Mouse (Mus musculus) embryonic facial prominence, embryonic 14.5 days (tissue): ENCODE data around the gene Stx1b. TPM values are rescaled to one million over a fixed set of nuclear protein-coding genes. Genes with fewer than 3 reads are reported as not detected.
"Not testable (repeated sequence)": the region's sequence is repeated elsewhere in the genome, so short reads cannot be mapped to it uniquely, and the experiment has no call there.

Experiments used
- ATAC-seq: fragments of 200-750 bp; cut with Nextera tagmentation; 2 replicates; pipeline ENCODE4 v1.8.0; 2017; ENCODE audit warnings: low read depth, moderate number of reproducible peaks, moderate TSS enrichment
- DNase-seq: peaks from one replicate; pipeline ENCODE4 v3.0.0-alpha.2; 2015; ENCODE audit warnings: low spot score
- H3K27ac ChIP-seq: fragments of 300-500 bp; sonication (generic); replicated peaks from 2 replicates; pipeline ENCODE4 v1.5.1; 2014; ENCODE audit warnings: low read depth, mild to moderate bottlenecking, low read length, moderate library complexity
- H3K27me3 ChIP-seq: fragments of 300-500 bp; sonication (generic); replicated peaks from 2 replicates; pipeline ENCODE4 v1.6.1; 2014; ENCODE audit warnings: low read length; ENCODE audit not compliant: control insufficient read depth, insufficient read depth
- H3K36me3 ChIP-seq: fragments of 300-500 bp; sonication (generic); 2 replicates; pipeline ENCODE4 v1.6.1; 2014; ENCODE audit warnings: low read length, mixed read lengths; ENCODE audit not compliant: control insufficient read depth, insufficient read depth
- H3K4me1 ChIP-seq: fragments of 300-500 bp; sonication (generic); 2 replicates; pipeline ENCODE4 v1.6.1; 2014; ENCODE audit warnings: antibody characterized with exemption, low read length; ENCODE audit not compliant: control insufficient read depth, insufficient read depth
- H3K4me2 ChIP-seq: fragments of 300-500 bp; sonication (generic); 2 replicates; pipeline ENCODE4 v1.6.1; 2014; ENCODE audit warnings: low read depth, mild to moderate bottlenecking, low read length, moderate library complexity, mixed read lengths
- H3K4me3 ChIP-seq: fragments of 300-500 bp; sonication (generic); 2 replicates; pipeline ENCODE4 v1.5.1; 2014; ENCODE audit warnings: low read depth, mild to moderate bottlenecking, low read length
- H3K9ac ChIP-seq: fragments of 300-500 bp; sonication (generic); 2 replicates; pipeline ENCODE4 v1.6.1; 2014; ENCODE audit warnings: low read depth, mild to moderate bottlenecking, low read length, moderate library complexity, mixed read lengths
- H3K9me3 ChIP-seq: fragments of 300-500 bp; sonication (generic); 2 replicates; pipeline ENCODE4 v1.6.1; 2016; ENCODE audit warnings: low read length; ENCODE audit not compliant: control insufficient read depth
- WGBS: fragments of 180-500 bp; shearing (Covaris S2); extraction: QIAGEN DNeasy Blood & Tissue Kit; methylation state at CpG from one replicate; pipeline ENCODE4 v1.1.7; 2014; 5-methylcytosine and 5-hydroxymethylcytosine counted together
- polyA plus RNA-seq: library from polyadenylated mRNA; unstranded; fragments of >200 nt; fragmentation: Nextera tagmentation; extraction: Ambion mirVana; gene quantifications from 2 replicates; pipeline ENCODE4 v1.2.1, GENCODE M21; 2014

Gene Stx1b
- polyA plus RNA-seq, 1 experiment from 2014 or later: 3.4 TPM

DNA sequence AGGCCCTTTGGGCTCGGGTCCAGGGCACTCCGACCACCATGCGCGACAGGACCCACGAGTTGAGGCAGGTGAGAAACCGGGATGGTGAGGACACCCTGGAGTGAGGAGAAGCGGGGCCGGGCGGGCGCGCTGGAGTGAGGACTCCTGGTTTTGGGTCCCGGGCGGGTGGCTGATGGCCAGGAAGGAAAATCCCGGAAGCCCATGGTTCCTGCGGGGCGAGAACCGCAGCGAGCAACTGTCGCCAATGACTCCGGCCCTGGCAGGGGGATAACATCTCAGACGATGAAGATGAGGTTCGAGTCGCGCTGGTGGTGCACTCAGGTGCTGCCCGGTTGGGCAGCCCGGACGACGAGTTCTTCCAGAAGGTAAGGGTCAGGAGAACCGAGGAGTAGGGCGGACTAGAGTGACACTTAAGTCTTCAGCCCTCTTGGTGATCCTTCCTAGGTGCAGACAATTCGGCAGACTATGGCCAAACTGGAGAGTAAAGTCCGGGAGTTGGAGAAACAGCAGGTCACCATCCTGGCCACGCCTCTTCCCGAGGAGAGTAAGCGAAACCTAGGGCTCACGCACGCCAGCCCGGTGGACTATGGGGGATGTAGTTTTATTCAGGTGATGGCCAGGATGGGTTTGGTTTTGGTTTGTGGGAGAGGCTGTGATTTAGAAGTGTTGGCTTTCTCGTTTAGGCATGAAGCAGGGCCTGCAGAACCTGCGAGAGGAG lies 17.8 kb upstream of the Stx1b start:
- peak overlapping the region; percentile 67 for H3K9ac ChIP-seq
- H3K27ac ChIP-seq: peak overlapping the region; percentile 96
- H3K4me2 ChIP-seq: peak overlapping the region; percentile 95
- DNase-seq: peak; percentile 89
- H3K4me1 ChIP-seq: no peaks in the 10 kb centered on the region
- H3K4me3 ChIP-seq: peak overlapping the region; percentile 70
- no peaks in the 10 kb centered on the region for H3K27me3 ChIP-seq
- WGBS: 1% methylated on average over 40 of the region's 40 CpGs
- peaks cover 26% of the 10 kb centered on the region for H3K36me3 ChIP-seq
- H3K9me3 ChIP-seq: no peaks in the 10 kb centered on the region
- ATAC-seq: peak; percentile 65

DNA sequence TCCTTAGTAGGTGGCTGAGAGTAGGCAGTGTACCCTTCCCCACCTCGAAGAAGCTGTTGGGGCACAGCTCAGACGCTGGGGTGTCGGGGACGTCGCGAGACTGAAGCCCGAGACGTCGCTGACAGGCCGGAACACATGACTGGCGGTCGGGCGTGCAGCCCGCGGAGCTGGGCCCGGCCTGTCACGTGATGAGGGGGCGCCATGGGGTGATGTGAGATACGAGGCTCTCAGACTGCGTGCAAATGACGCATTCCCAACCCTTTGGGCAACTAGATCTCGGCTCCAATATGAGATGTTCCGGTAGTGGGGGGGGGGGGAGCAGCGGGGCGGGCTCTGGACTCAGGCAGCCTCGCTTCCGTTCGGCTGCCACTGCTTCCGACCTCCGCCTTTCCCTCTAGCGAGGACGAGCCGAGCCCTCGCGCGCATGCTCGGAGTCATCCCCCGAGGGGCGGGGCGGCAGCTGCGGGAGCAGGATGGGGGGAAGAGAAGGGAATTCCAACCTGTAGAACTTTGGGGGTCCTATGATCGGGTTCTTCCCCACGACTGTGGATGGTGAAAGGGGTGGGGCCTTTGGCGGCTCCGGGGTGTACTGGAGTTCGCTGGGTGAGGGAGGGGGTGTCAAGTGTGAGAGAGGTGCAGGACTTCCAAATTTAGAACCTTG lies 17.1 kb upstream of the Stx1b start:
- Histone ChIP-seq H3K27me3 (no peaks in the 10 kb centered on the region), H3K9me3 (no peaks in the 10 kb centered on the region), H3K4me2 (peak overlapping the region; percentile 95), H3K9ac (peak overlapping the region; percentile 67), H3K36me3 (peaks cover 20% of the 10 kb centered on the region), H3K27ac (peak overlapping the region; percentile 96), H3K4me3 (peak overlapping the region; percentile 70), H3K4me1 (no peaks in the 10 kb centered on the region)
- ATAC-seq (peak; percentile 95), DNase-seq (peak; percentile 97)
- 0% methylated on average over 25 of the region's 46 CpGs for WGBS

DNA sequence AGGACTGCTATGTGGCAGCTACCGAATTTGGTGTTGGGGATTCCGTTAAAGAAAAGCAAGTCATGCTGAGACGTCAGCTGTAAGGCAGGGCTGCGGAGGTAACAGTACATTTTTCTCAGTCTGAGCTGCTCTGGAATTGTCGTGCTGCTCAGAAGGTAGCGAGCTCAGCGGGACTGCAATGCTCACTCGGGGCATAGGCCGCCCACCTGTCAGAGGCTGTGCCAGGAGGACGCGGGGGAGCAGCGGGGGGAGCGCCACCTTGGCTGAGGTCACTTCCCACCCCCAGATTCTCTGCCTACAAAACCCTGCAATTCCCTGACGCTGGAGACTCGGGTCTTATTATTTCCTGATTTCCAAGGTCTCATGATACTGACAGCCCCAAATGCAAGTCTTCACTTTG lies 16.5 kb upstream of the Stx1b start:
- DNase-seq (peak; percentile 20), ATAC-seq (peak; percentile 13)
- no peaks in the 10 kb centered on the region for H3K9me3 ChIP-seq
- peak overlapping the region; percentile 96 for H3K27ac ChIP-seq
- peaks cover 14% of the 10 kb centered on the region for H3K36me3 ChIP-seq
- no peaks in the 10 kb centered on the region for H3K4me1 ChIP-seq
- peak overlapping the region; percentile 70 for H3K4me3 ChIP-seq
- peak overlapping the region; percentile 67 for H3K9ac ChIP-seq
- peak overlapping the region; percentile 95 for H3K4me2 ChIP-seq
- 5% methylated on average over 8 of the region's 15 CpGs for WGBS
- no peaks in the 10 kb centered on the region for H3K27me3 ChIP-seq

- H3K4me1 ChIP-seq, H3K27me3 ChIP-seq, ATAC-seq, H3K27ac ChIP-seq, H3K4me3 ChIP-seq, H3K9ac ChIP-seq, H3K9me3 ChIP-seq, DNase-seq: not testable (repeated sequence)
- WGBS: 79% methylated on average over 2 of the region's 2 CpGs
- peak overlapping the region; percentile 95; the same call in 1 of the 2 replicates for H3K4me2 ChIP-seq
- peaks cover 13% of the 10 kb centered on the region for H3K36me3 ChIP-seq
Observed at GRCm38 (mm10) chr7:127840031-127840430, 15.7 kb upstream of the Stx1b start.

GRCm38 (mm10) chr7:127837878-127838277 lies 13.5 kb upstream of the Stx1b start:
- H3K9ac ChIP-seq, H3K9me3 ChIP-seq, H3K4me1 ChIP-seq, H3K27me3 ChIP-seq, H3K4me3 ChIP-seq, DNase-seq, H3K36me3 ChIP-seq, ATAC-seq, H3K27ac ChIP-seq, H3K4me2 ChIP-seq: not testable (repeated sequence)
- 80% methylated on average over 4 of the region's 4 CpGs for WGBS

- Histone ChIP-seq H3K4me2 (no peak overlapping the region), H3K9me3 (no peaks in the 10 kb centered on the region), H3K27ac (no peak overlapping the region), H3K27me3 (no peaks in the 10 kb centered on the region), H3K9ac (no peak overlapping the region), H3K36me3 (no peaks in the 10 kb centered on the region), H3K4me3 (no peak overlapping the region), H3K4me1 (no peaks in the 10 kb centered on the region)
- DNase-seq (no peak), ATAC-seq (no peak)
- WGBS: 90% methylated on average over 5 of the region's 5 CpGs
Observed at GRCm38 (mm10) chr7:127837473-127837872, 13.1 kb upstream of the Stx1b start.

GRCm38 (mm10) chr7:127835550-127835949 lies 11.2 kb upstream of the Stx1b start:
- DNase-seq (no peak), ATAC-seq (no peak)
- Histone ChIP-seq H3K27ac (no peak overlapping the region), H3K9me3 (no peaks in the 10 kb centered on the region), H3K4me3 (no peak overlapping the region), H3K9ac (no peak overlapping the region), H3K36me3 (no peaks in the 10 kb centered on the region), H3K4me2 (no peak overlapping the region), H3K4me1 (no peaks in the 10 kb centered on the region), H3K27me3 (no peaks in the 10 kb centered on the region)
- 74% methylated on average over 2 of the region's 2 CpGs for WGBS

- Histone ChIP-seq H3K4me2 (peak overlapping the region; percentile 56), H3K9ac (peak overlapping the region; percentile 75), H3K4me1 (peaks cover 5% of the 10 kb centered on the region), H3K4me3 (peak overlapping the region; percentile 54), H3K36me3 (no peaks in the 10 kb centered on the region), H3K27ac (peak overlapping the region; percentile 45; the same call in 1 of the 2 replicates), H3K27me3 (no peaks in the 10 kb centered on the region), H3K9me3 (no peaks in the 10 kb centered on the region)
- ATAC-seq (no peak), DNase-seq (no peak)
- 66% methylated on average over 11 of the region's 11 CpGs for WGBS
Observed at GRCm38 (mm10) chr7:127823236-127824171, 845 bp downstream of the Stx1b start.
